Mouse (Mus musculus) forelimb bud, embryonic 11.5 days (tissue): ENCODE data around the gene Tyw5.
A peak's percentile ranks its signal among the peaks of the same experiment; 100 is the strongest.

Source experiments
- DNase-seq: peaks from one replicate; pipeline ENCODE4 v3.0.0-alpha.2; 2012; ENCODE audit warnings: low read depth, low spot score

Gene Tyw5

DNA sequence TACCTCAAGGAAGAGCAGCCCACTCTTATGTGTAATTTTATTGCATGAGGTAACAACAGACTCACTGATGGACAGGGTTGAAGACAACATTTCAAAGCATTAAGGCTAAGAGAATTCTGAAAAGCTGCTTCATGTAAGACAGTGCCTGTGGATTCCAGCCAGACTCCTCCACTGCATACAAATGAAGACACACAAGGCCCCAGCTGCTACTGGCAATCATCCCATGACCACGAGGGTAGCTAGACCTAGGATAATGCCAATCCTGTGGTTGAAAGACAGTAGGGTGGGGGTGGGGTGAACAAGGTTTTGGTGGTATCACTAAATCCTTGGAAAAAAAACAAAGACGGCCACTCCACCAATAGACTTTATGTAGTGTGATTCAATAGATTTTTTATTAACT lies 19.0 kb downstream of the Tyw5 start:
- DNase-seq, result no peak

DNA sequence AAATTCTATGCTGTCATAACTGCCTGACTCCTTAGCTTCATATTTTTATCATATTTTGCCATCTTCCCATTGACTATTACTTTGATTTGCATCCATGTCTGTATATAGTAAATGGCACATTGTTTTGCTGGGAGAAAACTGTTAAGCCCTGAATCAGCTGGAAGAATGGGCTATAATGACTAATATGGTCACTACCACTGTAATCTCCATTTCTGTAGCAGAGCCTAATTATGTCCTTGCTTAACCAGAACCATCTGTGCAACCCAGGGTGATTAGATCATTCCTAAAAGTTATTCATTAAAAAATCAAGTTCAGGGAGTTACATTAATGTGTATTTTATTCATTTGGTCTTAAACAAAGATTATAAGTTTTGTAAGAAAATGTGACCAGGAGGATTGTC lies 20.4 kb downstream of the Tyw5 start:
- DNase-seq, result no peak

DNA sequence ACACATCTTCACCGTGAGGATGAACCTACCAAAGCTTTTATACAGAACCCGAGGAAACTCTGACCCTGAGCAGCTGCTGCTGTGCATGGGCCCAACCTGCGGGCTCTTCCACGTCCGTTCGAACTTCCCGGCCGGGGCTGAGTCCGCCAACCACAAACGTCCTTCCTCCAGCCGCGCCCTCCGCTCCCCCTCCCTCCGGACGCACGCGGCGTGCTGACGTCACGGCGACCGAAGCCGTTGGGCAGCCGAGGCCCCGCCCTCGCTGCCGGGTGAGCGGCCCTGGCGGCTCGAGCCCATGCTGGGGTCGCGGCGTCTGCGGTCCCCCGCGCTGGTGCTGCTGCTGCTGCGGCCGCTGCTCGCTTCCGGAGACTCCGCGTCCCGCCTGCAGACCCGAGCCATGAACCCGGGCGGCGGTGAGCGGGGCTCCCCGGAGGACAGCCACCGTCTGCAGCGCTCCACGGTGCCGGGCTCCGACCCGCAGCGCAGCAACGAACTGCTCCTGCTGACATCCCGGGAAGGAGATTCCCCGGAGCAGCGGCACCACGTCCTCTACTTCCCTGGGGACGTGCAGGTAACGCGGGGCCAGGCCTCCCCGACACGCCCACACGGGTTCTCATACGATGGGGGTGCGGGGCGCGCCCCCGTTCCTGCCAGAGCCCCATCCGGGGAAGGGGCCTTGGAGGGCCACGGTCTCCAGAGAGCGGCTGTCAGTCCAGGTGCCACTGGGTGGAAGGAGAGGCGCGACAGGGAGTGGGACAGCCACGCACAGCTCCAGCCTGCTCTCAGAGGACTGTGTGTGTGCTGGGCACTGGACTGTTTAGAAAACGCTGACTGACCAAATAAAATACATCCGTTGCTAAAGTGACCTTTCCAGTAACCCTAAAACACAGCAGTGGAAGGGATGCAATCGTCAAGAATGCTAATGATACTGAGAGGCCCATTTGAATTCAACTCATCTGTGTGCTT lies 29.2 kb downstream of the Tyw5 start, which contains the start of gene 1700066M21Rik:
1700066M21Rik (plus strand) TSS at position 245 of the 966 bp plus-strand sequence.
- peak; percentile 93 for DNase-seq

GRCm38 (mm10) chr1:57376806-57377205 lies 30.1 kb downstream of the Tyw5 start:
- DNase-seq, result no peak

DNA sequence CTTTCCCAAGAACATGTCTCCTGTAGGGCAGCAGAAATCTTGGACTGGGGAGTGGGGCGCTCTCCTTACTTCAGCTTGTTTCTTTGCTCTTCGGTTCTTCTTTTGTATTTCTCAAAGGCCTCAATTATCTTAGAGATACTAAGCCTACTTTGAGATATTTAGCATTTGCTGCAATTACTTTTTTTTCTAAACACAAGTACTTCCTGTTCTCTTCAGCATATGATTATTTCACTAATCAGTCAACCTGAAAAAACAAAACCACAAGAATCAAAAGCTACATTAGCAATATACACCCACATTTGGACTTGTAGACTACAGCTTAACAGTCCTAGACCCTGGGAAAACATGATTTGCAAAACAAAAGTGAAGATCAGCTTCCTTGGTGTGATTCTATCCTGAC lies 31.6 kb downstream of the Tyw5 start:
- no peak for DNase-seq

DNA sequence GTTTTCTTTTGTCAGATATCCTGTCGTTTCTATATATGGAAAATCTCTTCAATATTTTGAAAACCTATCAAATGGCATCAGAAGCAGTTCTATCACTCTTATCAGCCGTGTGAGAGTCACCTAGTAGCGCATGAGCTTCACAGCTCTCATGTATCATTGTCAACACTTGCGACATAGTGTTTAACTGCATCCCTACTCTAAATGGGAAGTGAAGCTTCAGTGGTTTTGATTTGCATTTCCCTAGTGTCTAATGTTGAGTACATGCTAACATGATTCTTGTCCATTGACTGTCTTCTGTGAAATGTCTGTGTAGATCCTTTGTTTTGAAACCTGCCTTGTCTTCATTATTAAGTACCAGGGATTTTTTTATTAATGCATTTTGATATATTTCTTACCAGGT lies 36.5 kb downstream of the Tyw5 start:
- DNase-seq, result no peak

- DNase-seq, result no peak
Observed at GRCm38 (mm10) chr1:57369111-57369510, 37.8 kb downstream of the Tyw5 start.

- no peak for DNase-seq
Observed at GRCm38 (mm10) chr1:57367446-57367845, 39.5 kb downstream of the Tyw5 start.

DNA sequence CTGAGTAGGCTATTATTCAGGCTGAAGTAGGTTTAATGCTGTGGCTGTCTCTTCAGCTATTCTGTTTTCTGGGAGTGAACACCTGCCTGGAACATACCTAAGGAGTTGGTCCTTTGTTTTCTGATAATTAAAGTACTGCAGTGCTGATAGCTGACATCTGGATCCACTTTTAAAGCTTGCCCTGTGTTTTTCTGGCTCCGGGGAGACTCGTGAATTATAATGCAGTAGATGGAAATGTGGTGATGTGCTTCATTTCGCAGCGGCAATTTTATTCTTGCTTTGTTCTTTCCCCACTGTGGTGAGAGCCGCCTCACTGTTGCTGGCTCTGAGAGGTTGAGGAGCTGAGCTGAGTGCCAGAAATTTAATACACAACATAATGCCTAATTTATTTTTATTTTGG lies 48.4 kb downstream of the Tyw5 start:
- peak; percentile 62 for DNase-seq

GRCm38 (mm10) chr1:57351941-57352340 lies 55.0 kb downstream of the Tyw5 start:
- no peak for DNase-seq

GRCm38 (mm10) chr1:57347487-57347886 lies 59.4 kb downstream of the Tyw5 start:
- no peak for DNase-seq

DNA sequence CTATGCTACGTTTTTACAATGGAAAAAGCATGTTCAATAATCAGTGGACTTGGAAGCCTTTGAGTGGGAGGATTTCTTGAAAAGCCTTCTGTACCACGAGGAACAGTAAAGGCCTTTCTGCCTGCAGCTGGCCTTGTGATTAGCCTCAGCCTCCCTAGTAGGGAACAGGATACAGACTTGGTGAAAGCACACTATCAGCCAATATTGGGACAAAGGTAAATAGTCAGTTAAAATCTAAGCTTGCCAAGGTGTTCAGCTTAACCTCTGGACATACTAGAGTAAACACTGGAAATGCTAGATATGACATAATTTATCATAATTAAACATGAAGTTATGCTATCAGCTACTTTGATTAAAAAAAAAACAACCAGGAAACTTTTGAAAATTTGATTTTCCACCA lies 65.7 kb downstream of the Tyw5 start:
- no peak for DNase-seq

GRCm38 (mm10) chr1:57339156-57339796 lies 67.6 kb downstream of the Tyw5 start:
- DNase-seq, result peak; percentile 34
